Mouse (Mus musculus): Measurements from ENCODE around the gene B4galnt3.

The B4galnt3 gene

GRCm38 (mm10) chr6:120274887-120275286 is 19.5 kb downstream of the B4galnt3 start:
- no peak for DNase-seq (ENCODE audit: low spot score in 2 of 2)

GRCm38 (mm10) chr6:120274181-120274580 is 20.2 kb downstream of the B4galnt3 start:
- DNase-seq (ENCODE audit: low spot score in 2 of 2) = no peak

- no peak for DNase-seq (ENCODE audit: low spot score in 2 of 2)
These were observed 30.2 kb downstream of the B4galnt3 start for GRCm38 (mm10) chr6:120264151-120264550.

GRCm38 (mm10) chr6:120263608-120264007 is 30.8 kb downstream of the B4galnt3 start:
- no peak for DNase-seq (ENCODE audit: low spot score in 2 of 2)

GRCm38 (mm10) chr6:120262886-120263531 is 31.4 kb downstream of the B4galnt3 start:
- no peak for DNase-seq (ENCODE audit: low spot score in 2 of 2)

GRCm38 (mm10) chr6:120259481-120259880 is 34.9 kb downstream of the B4galnt3 start:
- no peak for DNase-seq (ENCODE audit: low spot score in 2 of 2)

GRCm38 (mm10) chr6:120256431-120256935 is 37.9 kb downstream of the B4galnt3 start:
- no peak for DNase-seq (ENCODE audit: low spot score in 2 of 2)

- DNase-seq (ENCODE audit: low spot score in 2 of 2) = no peak
These were observed 38.7 kb downstream of the B4galnt3 start for GRCm38 (mm10) chr6:120255701-120256100.

GRCm38 (mm10) chr6:120255144-120255543 is 39.2 kb downstream of the B4galnt3 start:
- DNase-seq (ENCODE audit: low spot score in 2 of 2) = no peak

GRCm38 (mm10) chr6:120254640-120255039 is 39.7 kb downstream of the B4galnt3 start:
- DNase-seq (ENCODE audit: low spot score in 2 of 2) = no peak

- no peak for DNase-seq (ENCODE audit: low spot score in 2 of 2)
These were observed 41.6 kb downstream of the B4galnt3 start for GRCm38 (mm10) chr6:120252741-120253140.

- no peak for DNase-seq (ENCODE audit: low spot score in 2 of 2)
These were observed 43.3 kb downstream of the B4galnt3 start for GRCm38 (mm10) chr6:120251010-120251409.

- DNase-seq (ENCODE audit: low spot score in 2 of 2) = no peak
These were observed 44.5 kb downstream of the B4galnt3 start for GRCm38 (mm10) chr6:120249831-120250230.

GRCm38 (mm10) chr6:120246676-120247075 is 47.7 kb downstream of the B4galnt3 start:
- no peak for DNase-seq (ENCODE audit: low spot score in 2 of 2)

GRCm38 (mm10) chr6:120243250-120243649 is 51.1 kb downstream of the B4galnt3 start:
- DNase-seq (ENCODE audit: low spot score in 2 of 2) = no peak

- no peak for DNase-seq (ENCODE audit: low spot score in 2 of 2)
These were observed 51.8 kb downstream of the B4galnt3 start for GRCm38 (mm10) chr6:120242530-120242929.

GRCm38 (mm10) chr6:120241453-120241852 is 52.9 kb downstream of the B4galnt3 start:
- no peak for DNase-seq (ENCODE audit: low spot score in 2 of 2)

GRCm38 (mm10) chr6:120240461-120240860 is 53.9 kb downstream of the B4galnt3 start:
- no peak for DNase-seq (ENCODE audit: low spot score in 2 of 2)

- no peak for DNase-seq (ENCODE audit: low spot score in 2 of 2)
These were observed 58.5 kb downstream of the B4galnt3 start for GRCm38 (mm10) chr6:120235874-120236273.

GRCm38 (mm10) chr6:120232885-120233284 is 61.5 kb downstream of the B4galnt3 start:
- no peak for DNase-seq (ENCODE audit: low spot score in 2 of 2)

GRCm38 (mm10) chr6:120230441-120230840 is 63.9 kb downstream of the B4galnt3 start:
- DNase-seq (ENCODE audit: low spot score in 2 of 2) = no peak

GRCm38 (mm10) chr6:120229806-120230205 is 64.6 kb downstream of the B4galnt3 start:
- no peak for DNase-seq (ENCODE audit: low spot score in 2 of 2)

- DNase-seq (ENCODE audit: low spot score in 2 of 2) = no peak
These were observed 67.3 kb downstream of the B4galnt3 start for GRCm38 (mm10) chr6:120227068-120227467.

GRCm38 (mm10) chr6:120225355-120225754 is 69.0 kb downstream of the B4galnt3 start:
- no peak for DNase-seq (ENCODE audit: low spot score in 2 of 2)

All from frontal cortex, postnatal 10 days (tissue).